Mouse (Mus musculus) CD4-positive, CD25-positive, alpha-beta regulatory T cell, adult 2 months (primary cell): Measurements from ENCODE around the gene Pramef6.
"Not testable (repeated sequence)": the region's sequence is repeated elsewhere in the genome, so short reads cannot be mapped to it uniquely, and the experiment has no call there.

Experiments used
- DNase-seq: peaks from one replicate; pipeline ENCODE4 v3.0.0-alpha.2; 2012; ENCODE audit warnings: low read depth, low spot score

The Pramef6 gene

GRCm38 (mm10) chr4:143900280-143900679, at the start of gene Pramef6:
Pramef6 (minus strand) TSS chr4:143900380.
- DNase-seq = not testable (repeated sequence)

DNA sequence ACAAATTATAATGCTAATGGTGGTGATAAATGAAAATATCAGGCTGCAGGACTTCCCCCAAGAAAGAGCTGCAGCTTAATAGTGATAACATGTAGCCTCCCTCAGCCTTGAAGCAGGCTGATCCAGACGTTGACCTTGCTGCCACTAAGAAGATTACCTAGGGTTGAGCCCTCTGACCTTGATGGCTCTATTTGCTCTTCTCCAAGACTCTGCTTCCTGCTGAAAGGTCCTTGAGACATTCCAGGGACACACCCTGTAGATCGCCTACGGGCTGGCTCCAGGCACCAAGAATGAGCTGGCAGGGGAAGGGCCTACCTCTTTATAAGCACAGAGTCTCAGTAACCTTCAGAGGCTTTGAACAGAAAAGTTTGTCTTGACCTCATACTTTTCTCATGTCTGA, 5.8 kb downstream of the Pramef6 start:
- not testable (repeated sequence) for DNase-seq

DNA sequence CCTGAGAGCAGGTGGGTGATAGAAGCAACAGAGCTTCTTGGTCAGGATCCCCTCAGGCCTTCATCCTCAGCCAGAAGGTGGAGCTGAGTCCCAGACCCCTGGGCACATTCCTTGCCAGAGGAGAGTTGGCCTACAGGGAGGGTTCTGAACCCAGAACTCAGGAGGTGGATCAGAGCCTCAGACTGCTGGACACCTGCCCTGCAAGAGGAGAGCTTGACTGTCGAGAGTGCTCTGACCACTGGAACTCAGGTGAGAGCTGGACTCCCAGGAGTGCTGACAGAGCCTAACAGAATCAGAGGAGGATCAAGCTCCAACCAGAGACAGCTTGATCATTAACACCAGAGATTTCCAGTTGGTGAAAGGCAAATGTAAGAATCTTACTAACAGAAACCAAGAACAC, 17.8 kb downstream of the Pramef6 start:
- not testable (repeated sequence) for DNase-seq

GRCm38 (mm10) chr4:143846197-143846596, 54.0 kb downstream of the Pramef6 start, which contains the start of gene Gm13103:
Gm13103 (plus strand) TSS chr4:143846497.
- DNase-seq = not testable (repeated sequence)
